Mouse (Mus musculus) kidney, embryonic 14.5 days (tissue): ENCODE measurements around the gene Rps6ka2. TPM values are rescaled to one million over a fixed set of nuclear protein-coding genes. Genes with fewer than 3 reads are reported as not detected.
"Not testable (repeated sequence)": the region's sequence is repeated elsewhere in the genome, so short reads cannot be mapped to it uniquely, and the experiment has no call there.

ENCODE experiments used
- ATAC-seq: fragments of 200-750 bp; cut with Nextera tagmentation; 2 replicates; pipeline ENCODE4 v1.8.0; 2017; ENCODE audit warnings: moderate number of reproducible peaks, mild to moderate bottlenecking, moderate TSS enrichment, moderate library complexity; ENCODE audit not compliant: low FRiP score, low TSS enrichment
- H3K27ac ChIP-seq: fragments of 300-500 bp; sonication (generic); 2 replicates; pipeline ENCODE4 v1.5.1; 2014; ENCODE audit warnings: low read depth, mild to moderate bottlenecking, low read length, moderate library complexity, mixed read lengths
- H3K27me3 ChIP-seq: fragments of 300-500 bp; sonication (generic); 2 replicates; pipeline ENCODE4 v1.6.1; 2014; ENCODE audit warnings: mild to moderate bottlenecking, low read length; ENCODE audit not compliant: control insufficient read depth, insufficient read depth
- H3K36me3 ChIP-seq: fragments of 300-500 bp; sonication (generic); 2 replicates; pipeline ENCODE4 v1.6.1; 2014; ENCODE audit warnings: low read length, mixed read lengths; ENCODE audit not compliant: control insufficient read depth, insufficient read depth
- H3K4me1 ChIP-seq: fragments of 300-500 bp; sonication (generic); 2 replicates; pipeline ENCODE4 v1.6.1; 2014; ENCODE audit warnings: low read length, mixed read lengths; ENCODE audit not compliant: control insufficient read depth, insufficient read depth
- H3K4me2 ChIP-seq: fragments of 300-500 bp; sonication (generic); replicated peaks from 2 replicates; pipeline ENCODE4 v1.6.1; 2014; ENCODE audit warnings: low read depth, mild to moderate bottlenecking, low read length
- H3K4me3 ChIP-seq: fragments of 300-500 bp; sonication (generic); 2 replicates; pipeline ENCODE4 v1.5.1; 2014; ENCODE audit warnings: mild to moderate bottlenecking, low read length
- H3K9ac ChIP-seq: fragments of 300-500 bp; sonication (generic); 2 replicates; pipeline ENCODE4 v1.6.1; 2014; ENCODE audit warnings: low read depth, mild to moderate bottlenecking, low read length, moderate library complexity
- H3K9me3 ChIP-seq: fragments of 300-500 bp; sonication (generic); 2 replicates; pipeline ENCODE4 v1.6.1; 2016; ENCODE audit warnings: low read length; ENCODE audit not compliant: control insufficient read depth
- WGBS: fragments of 180-500 bp; shearing (Covaris S2); extraction: QIAGEN DNeasy Blood & Tissue Kit; methylation state at CpG from one replicate; pipeline ENCODE4 v1.1.7; 2014; 5-methylcytosine and 5-hydroxymethylcytosine counted together
- polyA plus RNA-seq: library from polyadenylated mRNA; unstranded; fragments of >200 nt; fragmentation: Nextera tagmentation; extraction: Ambion mirVana; gene quantifications from 2 replicates; pipeline ENCODE4 v1.2.1, GENCODE M21; 2014

Rps6ka2 gene
- polyA plus RNA-seq, 1 experiment from 2014 or later = 30.7 TPM

DNA sequence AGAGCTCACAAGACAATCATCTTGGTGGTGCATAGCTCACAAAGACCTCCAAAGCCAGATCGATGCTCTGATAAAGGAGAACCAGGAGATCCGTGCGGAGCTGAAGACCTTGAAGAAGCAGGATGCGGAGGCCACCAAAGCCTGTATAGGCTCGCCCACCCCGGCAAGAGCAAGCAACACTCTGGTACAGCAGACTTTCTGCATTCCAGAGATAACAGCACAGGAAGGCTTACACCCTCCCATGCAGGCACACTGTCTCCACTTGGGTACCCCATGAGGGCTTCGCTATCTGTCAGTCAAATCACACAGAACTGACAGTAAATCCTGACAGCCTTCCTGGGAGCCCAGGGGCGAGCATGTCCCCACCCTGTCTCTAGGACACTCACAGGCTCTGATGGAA, 156.5 kb downstream of the Rps6ka2 start:
- H3K9me3 ChIP-seq, H3K27me3 ChIP-seq, H3K9ac ChIP-seq, H3K4me3 ChIP-seq, H3K27ac ChIP-seq, H3K4me2 ChIP-seq, H3K4me1 ChIP-seq, H3K36me3 ChIP-seq, ATAC-seq: not testable (repeated sequence)
- WGBS = 84% methylated on average over 3 of the region's 8 CpGs

GRCm38 (mm10) chr17:7332745-7333144, 162.8 kb downstream of the Rps6ka2 start:
- H3K27me3 ChIP-seq, H3K9me3 ChIP-seq, H3K4me2 ChIP-seq, H3K4me3 ChIP-seq, H3K27ac ChIP-seq, H3K4me1 ChIP-seq, H3K9ac ChIP-seq, H3K36me3 ChIP-seq, ATAC-seq: not testable (repeated sequence)
- 61% methylated on average over 3 of the region's 5 CpGs for WGBS

DNA sequence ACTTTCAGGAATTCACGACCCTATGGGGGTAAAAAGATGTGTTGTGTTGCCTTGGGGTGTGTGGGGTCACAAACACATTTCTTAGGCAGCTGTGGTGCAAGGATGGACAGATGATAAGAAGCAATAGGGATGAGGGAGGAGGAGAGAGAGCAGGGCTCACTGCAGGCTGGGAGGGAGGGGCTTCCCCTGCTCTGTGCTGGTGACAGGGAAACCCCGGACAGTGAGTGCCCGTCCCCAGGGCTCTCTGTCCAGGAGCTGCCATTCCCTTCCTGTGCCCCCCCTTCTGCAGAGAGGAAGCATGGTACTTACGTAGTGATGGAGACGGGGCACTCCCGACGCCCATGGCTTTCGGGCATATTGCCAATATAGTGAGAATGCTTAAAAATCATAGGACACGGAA, 167.5 kb downstream of the Rps6ka2 start:
- H3K27me3 ChIP-seq, H3K27ac ChIP-seq, H3K36me3 ChIP-seq, H3K4me3 ChIP-seq, H3K9ac ChIP-seq, H3K4me2 ChIP-seq, H3K9me3 ChIP-seq, ATAC-seq, H3K4me1 ChIP-seq: not testable (repeated sequence)
- 62% methylated on average over 9 of the region's 9 CpGs for WGBS

GRCm38 (mm10) chr17:7348765-7349164, 178.8 kb downstream of the Rps6ka2 start:
- H3K4me1 ChIP-seq, H3K36me3 ChIP-seq, H3K4me2 ChIP-seq, H3K9ac ChIP-seq, H3K27me3 ChIP-seq, ATAC-seq, H3K27ac ChIP-seq, H3K4me3 ChIP-seq, H3K9me3 ChIP-seq: not testable (repeated sequence)
- 88% methylated on average over 2 of the region's 3 CpGs for WGBS

GRCm38 (mm10) chr17:7352596-7352995, 182.7 kb downstream of the Rps6ka2 start, which contains the start of gene Ttll2:
TSS of gene Ttll2 (minus strand) at chr17:7352696.
- ATAC-seq, H3K9ac ChIP-seq, H3K9me3 ChIP-seq, H3K27me3 ChIP-seq, H3K36me3 ChIP-seq, H3K4me3 ChIP-seq, H3K4me2 ChIP-seq, H3K4me1 ChIP-seq, H3K27ac ChIP-seq: not testable (repeated sequence)
- WGBS = 82% methylated on average over 1 of the region's 1 CpGs

Other genes starting within 250 kb of the Rps6ka2 start
- gene Rsph3b, start 221.4 kb upstream of the Rps6ka2 start, polyA plus RNA-seq = 38.6 and 45.0 TPM in 2 replicates
- 59.9 and 80.2 TPM in 2 replicates for gene Tagap1, start 209.0 kb upstream of the Rps6ka2 start, polyA plus RNA-seq
- gene Rnaset2b, start 199.5 kb upstream of the Rps6ka2 start, polyA plus RNA-seq = 256 and 257 TPM in 2 replicates
- 0.16 TPM in 1 of 2 replicates, not detected in the other for gene Gm49721, start 191.2 kb upstream of the Rps6ka2 start, polyA plus RNA-seq
- not detected in 2 replicates for gene Gm1604a, start 144.5 kb upstream of the Rps6ka2 start, polyA plus RNA-seq
- gene Tcp10a, start 154.5 kb downstream of the Rps6ka2 start, polyA plus RNA-seq = not detected in 2 replicates
- not detected in 2 replicates for gene Ttll2, start 182.6 kb downstream of the Rps6ka2 start, polyA plus RNA-seq
- not detected in 2 replicates for gene Gm49630, start 201.9 kb downstream of the Rps6ka2 start, polyA plus RNA-seq
- not detected in 2 replicates for gene Unc93a2, start 215.3 kb downstream of the Rps6ka2 start, polyA plus RNA-seq